ENCODE assay signal across 19 mouse cellular contexts in genomic region chr8:70614469-70614868, GRCm38 (mm10). TPM values are rescaled to one million over a fixed set of nuclear protein-coding genes. Genes with fewer than 3 reads are reported as not detected.
DNase-seq lines count a peak whose midpoint lies in the region; ATAC-seq and TF ChIP-seq lines count a peak whose summit lies in the region.
"Had no signal": no experiment of that assay in that cellular context is flagged by ENCODE, and none has a peak within 500 bp of the region (broad histone marks: within the 10 kb centered on the region; RNA-seq: fewer than 3 reads in every experiment).

No protein-coding gene starts in this region.

- no peak for TF ChIP-seq EP300 in liver, postnatal 0 days (IDR thresholded peaks at IDR 0.05; ENCODE audit: low read depth)

- H3K36me3 ChIP-seq in intestine, embryonic 16.5 days (ENCODE audit: control insufficient read depth, insufficient read depth, low read length) = no peaks in the 10 kb centered on the region
- H3K36me3 ChIP-seq in intestine, embryonic 15.5 days = no peaks in the 10 kb centered on the region
- H3K36me3 ChIP-seq in megakaryocyte, embryonic 14.5 days (replicated peaks; ENCODE audit: low read length) = no peaks in the 10 kb centered on the region
- no peaks in the 10 kb centered on the region for H3K36me3 ChIP-seq in liver, postnatal 0 days (replicated peaks; ENCODE audit: insufficient read depth, low read length)
- H3K36me3 ChIP-seq in stomach, embryonic 16.5 days (ENCODE audit: control insufficient read depth, insufficient read depth, low read length) = no peaks in the 10 kb centered on the region
- H3K36me3 ChIP-seq: embryonic facial prominence, embryonic 15.5 days; forebrain, embryonic 12.5 days; heart, embryonic 12.5 days; lung, embryonic 15.5 days had no signal

- H3K27me3 ChIP-seq in intestine, embryonic 16.5 days (replicated peaks; ENCODE audit: control insufficient read depth, insufficient read depth, low read length) = no peaks in the 10 kb centered on the region
- no peaks in the 10 kb centered on the region for H3K27me3 ChIP-seq in intestine, embryonic 15.5 days (replicated peaks)
- no peaks in the 10 kb centered on the region for H3K27me3 ChIP-seq in megakaryocyte, embryonic 14.5 days (replicated peaks)
- H3K27me3 ChIP-seq in liver, postnatal 0 days (ENCODE audit: insufficient read depth, low read length) = no peaks in the 10 kb centered on the region
- no peaks in the 10 kb centered on the region for H3K27me3 ChIP-seq in stomach, embryonic 16.5 days (ENCODE audit: control insufficient read depth, insufficient read depth, low read length)
- H3K27me3 ChIP-seq: embryonic facial prominence, embryonic 15.5 days had no signal

- H3K27ac ChIP-seq in intestine, embryonic 16.5 days (ENCODE audit: low read length) = peak overlapping the region; percentile 29; the same call in 1 of the 2 replicates
- no peak overlapping the region for H3K27ac ChIP-seq in intestine, embryonic 15.5 days
- peak overlapping the region; percentile 83 for H3K27ac ChIP-seq in liver, postnatal 0 days (ENCODE audit: low read depth)
- peak overlapping the region; percentile 38; the same call in 1 of the 2 replicates for H3K27ac ChIP-seq in stomach, embryonic 16.5 days (ENCODE audit: low read length)
- H3K27ac ChIP-seq: embryonic facial prominence, embryonic 15.5 days; forebrain, embryonic 12.5 days; limb, embryonic 10.5 days; lung, embryonic 15.5 days had no signal

- no peak for TF ChIP-seq CTCF in liver, postnatal 0 days (IDR thresholded peaks at IDR 0.05; ENCODE audit: low read depth)

- no peak overlapping the region for H3K4me2 ChIP-seq in intestine, embryonic 16.5 days (ENCODE audit: low read depth, low read length)
- H3K4me2 ChIP-seq in intestine, embryonic 15.5 days (replicated peaks) = no peak overlapping the region
- H3K4me2 ChIP-seq in liver, postnatal 0 days (ENCODE audit: low read depth, low read length) = no peak overlapping the region
- no peak overlapping the region for H3K4me2 ChIP-seq in stomach, embryonic 16.5 days (ENCODE audit: low read depth, low read length)
- H3K4me2 ChIP-seq: embryonic facial prominence, embryonic 15.5 days; forebrain, embryonic 12.5 days; heart, embryonic 12.5 days; lung, embryonic 15.5 days had no signal

- 69% methylated on average over 5 of the region's 5 CpGs for WGBS in intestine, embryonic 16.5 days
- WGBS in intestine, embryonic 15.5 days = 67% methylated on average over 5 of the region's 5 CpGs
- WGBS in liver, postnatal 0 days (ENCODE audit: insufficient replicate concordance) = 49% methylated on average over 5 of the region's 5 CpGs
- 61% methylated on average over 5 of the region's 5 CpGs for WGBS in stomach, embryonic 16.5 days

- H3K4me1 ChIP-seq in intestine, embryonic 16.5 days (ENCODE audit: control insufficient read depth, insufficient read depth, low read length) = peaks cover 20% of the 10 kb centered on the region
- peaks cover 8% of the 10 kb centered on the region for H3K4me1 ChIP-seq in intestine, embryonic 15.5 days (replicated peaks)
- H3K4me1 ChIP-seq in megakaryocyte, embryonic 14.5 days = peaks cover 87% of the 10 kb centered on the region
- H3K4me1 ChIP-seq in liver, postnatal 0 days (ENCODE audit: insufficient read depth) = peaks cover 49% of the 10 kb centered on the region
- peaks cover 23% of the 10 kb centered on the region for H3K4me1 ChIP-seq in stomach, embryonic 16.5 days (ENCODE audit: control insufficient read depth, insufficient read depth, low read length)

- H3K9ac ChIP-seq in intestine, embryonic 16.5 days (ENCODE audit: low read depth, low read length) = no peak overlapping the region
- no peak overlapping the region for H3K9ac ChIP-seq in intestine, embryonic 15.5 days
- H3K9ac ChIP-seq in liver, postnatal 0 days (replicated peaks) = no peak overlapping the region
- H3K9ac ChIP-seq in stomach, embryonic 16.5 days (ENCODE audit: low read length) = 0 out of 2 replicates have a peak overlapping the region, but pooled peaks have one; percentile 6
- H3K9ac ChIP-seq: embryonic facial prominence, embryonic 15.5 days; forebrain, embryonic 12.5 days; heart, embryonic 12.5 days; lung, embryonic 15.5 days had no signal

- ATAC-seq in intestine, embryonic 16.5 days = no peak
- no peak for ATAC-seq in intestine, embryonic 15.5 days
- no peak for ATAC-seq in megakaryocyte, adult 5-6 weeks (ENCODE audit: poor library complexity, severe bottlenecking)
- ATAC-seq in liver, postnatal 0 days = no peak
- no peak for ATAC-seq in stomach, embryonic 16.5 days (ENCODE audit: insufficient read depth, low FRiP score)

- DNase-seq in liver, postnatal 0 days = no peak
- DNase-seq in ovary, postnatal 10 days (ENCODE audit: low spot score) = no peak
- DNase-seq: adrenal gland, postnatal 14 days; gastrocnemius, postnatal 25 days; heart, postnatal 4 days; layer of hippocampus, postnatal 36 days; midbrain, embryonic 14.5 days; thymus, postnatal 14 days had no signal

- H3K9me3 ChIP-seq in intestine, embryonic 16.5 days (ENCODE audit: control insufficient read depth, low read length) = no peaks in the 10 kb centered on the region
- no peaks in the 10 kb centered on the region for H3K9me3 ChIP-seq in intestine, embryonic 15.5 days
- H3K9me3 ChIP-seq in megakaryocyte, embryonic 14.5 days = no peaks in the 10 kb centered on the region
- H3K9me3 ChIP-seq in liver, postnatal 0 days (ENCODE audit: low read length) = no peaks in the 10 kb centered on the region
- no peaks in the 10 kb centered on the region for H3K9me3 ChIP-seq in stomach, embryonic 16.5 days (replicated peaks; ENCODE audit: control insufficient read depth, low read length)
- H3K9me3 ChIP-seq: embryonic facial prominence, embryonic 15.5 days; forebrain, embryonic 12.5 days; heart, embryonic 12.5 days; limb, embryonic 10.5 days; lung, embryonic 15.5 days had no signal

- no peak overlapping the region for H3K4me3 ChIP-seq in intestine, embryonic 16.5 days (ENCODE audit: low read length)
- H3K4me3 ChIP-seq in intestine, embryonic 15.5 days (replicated peaks) = no peak overlapping the region
- H3K4me3 ChIP-seq in megakaryocyte, embryonic 14.5 days (replicated peaks) = peak overlapping the region; percentile 43
- H3K4me3 ChIP-seq in liver, postnatal 0 days (ENCODE audit: low read depth, low read length) = no peak overlapping the region
- H3K4me3 ChIP-seq in stomach, embryonic 16.5 days (replicated peaks; ENCODE audit: low read length) = no peak overlapping the region
- H3K4me3 ChIP-seq: embryonic facial prominence, embryonic 15.5 days; forebrain, embryonic 12.5 days; heart, embryonic 12.5 days; limb, embryonic 10.5 days; lung, embryonic 15.5 days had no signal

RNA-seq across cellular contexts. Expression of gene Lrrc25, which starts 1.5 kb away (rescaled TPM):
- 2.9 and 3.0 TPM in 2 replicates for polyA plus RNA-seq in intestine, embryonic 16.5 days (2015; fragmentation: Nextera tagmentation; extraction: Ambion mirVana)
- polyA plus RNA-seq in intestine, embryonic 15.5 days (2015; fragmentation: Nextera tagmentation; extraction: Ambion mirVana) = 2.4 and 2.5 TPM in 2 replicates
- 19.0 and 34.7 TPM in 2 replicates for polyA plus RNA-seq in megakaryocyte, embryonic 14.5 days (2012; ENCODE audit: insufficient read depth, low replicate concordance)
- 62.2 and 64.6 TPM in 2 replicates for total RNA-seq in megakaryocyte, adult 5-6 weeks (2015)
- 29.3 and 33.8 TPM in 2 replicates for total RNA-seq in megakaryocyte, adult 5-6 weeks (2017)
- polyA plus RNA-seq in liver, postnatal 0 days (2015; fragmentation: Nextera tagmentation; extraction: Ambion mirVana) = 9.8 and 10.4 TPM in 2 replicates
- 2.9 and 3.0 TPM in 2 replicates for polyA plus RNA-seq in stomach, embryonic 16.5 days (2015; fragmentation: Nextera tagmentation; extraction: Ambion mirVana)

RNA-seq across cellular contexts. Expression of gene Ssbp4, which starts 5.8 kb away (rescaled TPM):
- polyA plus RNA-seq in intestine, embryonic 16.5 days (2015; fragmentation: Nextera tagmentation; extraction: Ambion mirVana) = 63.2 and 73.9 TPM in 2 replicates
- 86.9 and 91.7 TPM in 2 replicates for polyA plus RNA-seq in intestine, embryonic 15.5 days (2015; fragmentation: Nextera tagmentation; extraction: Ambion mirVana)
- polyA plus RNA-seq in megakaryocyte, embryonic 14.5 days (2012; ENCODE audit: insufficient read depth, low replicate concordance) = 1,561 and 3,509 TPM in 2 replicates
- 35.7 and 38.2 TPM in 2 replicates for total RNA-seq in megakaryocyte, adult 5-6 weeks (2015)
- 61.3 and 76.1 TPM in 2 replicates for total RNA-seq in megakaryocyte, adult 5-6 weeks (2017)
- polyA plus RNA-seq in liver, postnatal 0 days (2015; fragmentation: Nextera tagmentation; extraction: Ambion mirVana) = 32.5 and 35.4 TPM in 2 replicates
- polyA plus RNA-seq in stomach, embryonic 16.5 days (2015; fragmentation: Nextera tagmentation; extraction: Ambion mirVana) = 65.2 and 68.3 TPM in 2 replicates

RNA-seq across cellular contexts. Expression of gene Gdf15, which starts 17.8 kb away (rescaled TPM):
- 3.6 and 3.7 TPM in 2 replicates for polyA plus RNA-seq in intestine, embryonic 16.5 days (2015; fragmentation: Nextera tagmentation; extraction: Ambion mirVana)
- polyA plus RNA-seq in intestine, embryonic 15.5 days (2015; fragmentation: Nextera tagmentation; extraction: Ambion mirVana) = 2.3 and 2.9 TPM in 2 replicates
- 2.5 and 4.5 TPM in 2 replicates for polyA plus RNA-seq in megakaryocyte, embryonic 14.5 days (2012; ENCODE audit: insufficient read depth, low replicate concordance)
- total RNA-seq in megakaryocyte, adult 5-6 weeks (2015) = not detected in 2 replicates
- total RNA-seq in megakaryocyte, adult 5-6 weeks (2017) = not detected in 2 replicates
- 2.1 and 2.3 TPM in 2 replicates for polyA plus RNA-seq in liver, postnatal 0 days (2015; fragmentation: Nextera tagmentation; extraction: Ambion mirVana)
- polyA plus RNA-seq in stomach, embryonic 16.5 days (2015; fragmentation: Nextera tagmentation; extraction: Ambion mirVana) = 0.57 and 0.60 TPM in 2 replicates
- total RNA-seq: common myeloid progenitor, adult 5-6 weeks; layer of hippocampus, postnatal 36 days had no signal
- polyA plus RNA-seq: forebrain, embryonic 12.5 days; limb, embryonic 10.5 days had no signal

RNA-seq across cellular contexts. Expression of gene Isyna1, which starts 20.3 kb away (rescaled TPM):
- 105 and 121 TPM in 2 replicates for polyA plus RNA-seq in intestine, embryonic 16.5 days (2015; fragmentation: Nextera tagmentation; extraction: Ambion mirVana)
- 123 and 130 TPM in 2 replicates for polyA plus RNA-seq in intestine, embryonic 15.5 days (2015; fragmentation: Nextera tagmentation; extraction: Ambion mirVana)
- 165 and 201 TPM in 2 replicates for polyA plus RNA-seq in megakaryocyte, embryonic 14.5 days (2012; ENCODE audit: insufficient read depth, low replicate concordance)
- total RNA-seq in megakaryocyte, adult 5-6 weeks (2015) = 11.8 and 11.9 TPM in 2 replicates
- 13.9 and 15.7 TPM in 2 replicates for total RNA-seq in megakaryocyte, adult 5-6 weeks (2017)
- 18.8 and 21.6 TPM in 2 replicates for polyA plus RNA-seq in liver, postnatal 0 days (2015; fragmentation: Nextera tagmentation; extraction: Ambion mirVana)
- 104 and 111 TPM in 2 replicates for polyA plus RNA-seq in stomach, embryonic 16.5 days (2015; fragmentation: Nextera tagmentation; extraction: Ambion mirVana)

RNA-seq across cellular contexts. Expression of gene Pgpep1, which starts 45.7 kb away (rescaled TPM):
- polyA plus RNA-seq in intestine, embryonic 16.5 days (2015; fragmentation: Nextera tagmentation; extraction: Ambion mirVana) = 88.3 and 101 TPM in 2 replicates
- 58.0 and 74.2 TPM in 2 replicates for polyA plus RNA-seq in intestine, embryonic 15.5 days (2015; fragmentation: Nextera tagmentation; extraction: Ambion mirVana)
- polyA plus RNA-seq in megakaryocyte, embryonic 14.5 days (2012; ENCODE audit: insufficient read depth, low replicate concordance) = 10.2 and 10.5 TPM in 2 replicates
- total RNA-seq in megakaryocyte, adult 5-6 weeks (2015) = 5.7 and 6.8 TPM in 2 replicates
- total RNA-seq in megakaryocyte, adult 5-6 weeks (2017) = 1.5 and 4.0 TPM in 2 replicates
- polyA plus RNA-seq in liver, postnatal 0 days (2015; fragmentation: Nextera tagmentation; extraction: Ambion mirVana) = 31.0 and 32.2 TPM in 2 replicates
- 47.4 and 57.5 TPM in 2 replicates for polyA plus RNA-seq in stomach, embryonic 16.5 days (2015; fragmentation: Nextera tagmentation; extraction: Ambion mirVana)

Comparison
In these comparisons a context has a peak if more than half of its experiments do, and no peak if none do; other contexts are left out.
1. RNA of gene Ssbp4, which starts 5.8 kb away (polyA plus RNA-seq): 1,561 to 3,509 TPM in megakaryocyte, embryonic 14.5 days; 86.9 to 91.7 TPM in intestine, embryonic 15.5 days, 65.2 to 68.3 TPM in stomach, embryonic 16.5 days, 63.2 to 73.9 TPM in intestine, embryonic 16.5 days and 32.5 to 35.4 TPM in liver, postnatal 0 days; every median in the first group is over 10 times any median in the second.